Comparison of ENCODE assay signal across 21 mouse cellular contexts in the genomic region with DNA sequence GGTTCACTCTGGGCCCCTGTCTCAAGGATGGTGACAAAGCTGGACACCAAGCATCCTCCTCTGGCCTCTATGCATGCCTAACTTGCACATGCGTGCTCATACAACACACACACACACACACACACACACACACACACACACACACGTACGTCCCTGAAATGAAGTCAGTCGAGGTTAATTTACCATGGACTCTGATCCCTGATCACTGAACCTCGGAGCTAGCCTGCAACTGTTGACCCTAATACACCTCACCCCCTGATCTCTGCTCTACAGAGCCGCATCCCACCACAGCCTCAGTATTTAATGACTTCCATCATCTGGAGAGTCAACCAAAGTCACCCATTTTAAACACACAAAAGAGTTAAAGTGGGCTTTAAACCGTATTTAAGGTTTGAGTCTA. TPM values are rescaled to one million over a fixed set of nuclear protein-coding genes. Genes with fewer than 3 reads are reported as not detected.
"Had no signal": no experiment of that assay in that cellular context is flagged by ENCODE, and none has a peak within 500 bp of the region (broad histone marks: within the 10 kb centered on the region; RNA-seq: fewer than 3 reads in every experiment).

No protein-coding gene starts in this region.

- H3K36me3 ChIP-seq: limb, embryonic 12.5 days; liver, embryonic 13.5 days; lung, embryonic 15.5 days; midbrain, embryonic 12.5 days had no signal

- H3K4me2 ChIP-seq: limb, embryonic 12.5 days; liver, embryonic 13.5 days had no signal

- H3K4me3 ChIP-seq: layer of hippocampus, adult 2 months; limb, embryonic 12.5 days; liver, embryonic 13.5 days; lung, embryonic 15.5 days; megakaryocyte, embryonic 14.5 days; midbrain, embryonic 12.5 days had no signal

- H3K27me3 ChIP-seq: limb, embryonic 12.5 days; lung, embryonic 15.5 days had no signal

- H3K9ac ChIP-seq: limb, embryonic 12.5 days; liver, embryonic 13.5 days; liver, postnatal 0 days; lung, embryonic 15.5 days; midbrain, embryonic 12.5 days had no signal

- H3K4me1 ChIP-seq: limb, embryonic 12.5 days; liver, embryonic 13.5 days; lung, embryonic 15.5 days had no signal

- ATAC-seq: inflammation-experienced regulatory T-cells, adult 6 months; intestine, postnatal 0 days; liver, postnatal 0 days; midbrain, embryonic 16.5 days had no signal

- H3K9me3 ChIP-seq: limb, embryonic 12.5 days; liver, embryonic 13.5 days; lung, embryonic 15.5 days; midbrain, embryonic 12.5 days had no signal

- DNase-seq: liver; liver, embryonic 13.5 days; liver, postnatal 0 days; lung, postnatal 14 days; right cerebral cortex, adult 18-20 months; spleen, adult 18-20 months; thymus, adult 18-20 months; thymus, postnatal 14 days had no signal

- H3K27ac ChIP-seq: layer of hippocampus, adult 2 months; limb, embryonic 12.5 days; liver, embryonic 13.5 days; lung, embryonic 15.5 days; macrophage; midbrain, embryonic 12.5 days had no signal

RNA-seq across cellular contexts. Expression of a gene that starts 35.9 kb away (rescaled TPM):
- total RNA-seq: layer of hippocampus, adult 2 months; layer of hippocampus, postnatal 10 days; left cerebral cortex, postnatal 36 days had no signal
- polyA plus RNA-seq: inflammation-experienced regulatory T-cells, adult 6 months; intestine, postnatal 0 days; limb, embryonic 12.5 days; liver, embryonic 13.5 days; liver, postnatal 0 days; macrophage; midbrain, embryonic 16.5 days; neural tube, embryonic 14.5 days; stomach, embryonic 14.5 days had no signal
